14 mouse cellular contexts compared by ENCODE assay signal in the genomic region with DNA sequence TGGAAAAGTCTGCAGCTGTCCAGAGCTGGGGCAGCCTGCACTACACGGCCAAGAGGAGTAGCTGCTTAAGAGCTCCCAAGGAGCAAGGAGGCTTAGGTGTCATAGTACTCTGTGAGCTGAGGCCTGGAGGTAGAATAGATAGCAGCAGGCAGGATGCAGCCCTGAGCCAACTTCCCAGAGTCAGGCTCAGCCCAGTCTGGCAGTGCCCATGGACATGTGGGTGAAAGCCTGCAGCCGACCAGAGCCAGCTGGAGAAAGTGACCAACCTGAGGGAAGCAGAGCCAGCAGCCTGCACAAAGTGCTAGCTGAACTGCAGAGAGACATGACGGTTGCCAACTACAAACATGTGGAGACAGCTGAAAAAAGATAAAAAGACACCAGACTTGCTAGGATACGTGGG. TPM values are rescaled to one million over a fixed set of nuclear protein-coding genes. Genes with fewer than 3 reads are reported as not detected.
DNase-seq lines count a peak whose midpoint lies in the region; ATAC-seq and TF ChIP-seq lines count a peak whose summit lies in the region.
"Had no signal": no experiment of that assay in that cellular context is flagged by ENCODE, and none has a peak within 500 bp of the region (broad histone marks: within the 10 kb centered on the region; RNA-seq: fewer than 3 reads in every experiment).

No protein-coding gene starts in this region.

- no peaks in the 10 kb centered on the region for H3K4me1 ChIP-seq in kidney, embryonic 14.5 days (ENCODE audit: control insufficient read depth, insufficient read depth, low read length)
- H3K4me1 ChIP-seq in cerebellum, adult 2 months (ENCODE audit: control insufficient read depth, insufficient read depth, low read length): no peaks in the 10 kb centered on the region
- peaks cover 39% of the 10 kb centered on the region for H3K4me1 ChIP-seq in liver, embryonic 16.5 days (ENCODE audit: control insufficient read depth, low read depth, low read length)
- H3K4me1 ChIP-seq: hindbrain, embryonic 10.5 days; neural tube, embryonic 12.5 days had no signal

- no peaks in the 10 kb centered on the region for H3K36me3 ChIP-seq in kidney, embryonic 14.5 days (ENCODE audit: control insufficient read depth, insufficient read depth, low read length)
- H3K36me3 ChIP-seq in liver, embryonic 16.5 days (ENCODE audit: control insufficient read depth, insufficient read depth): no peaks in the 10 kb centered on the region
- H3K36me3 ChIP-seq: hindbrain, embryonic 10.5 days; neural tube, embryonic 12.5 days had no signal

- no peak overlapping the region for H3K9ac ChIP-seq in kidney, embryonic 14.5 days (ENCODE audit: low read depth, low read length)
- no peak overlapping the region for H3K9ac ChIP-seq in liver, embryonic 16.5 days (ENCODE audit: low read depth, low read length)
- H3K9ac ChIP-seq: neural tube, embryonic 12.5 days had no signal

- 0 out of 2 replicates have a peak, but pooled peaks cover 6% of the 10 kb centered on the region for H3K27me3 ChIP-seq in kidney, embryonic 14.5 days (ENCODE audit: control insufficient read depth, insufficient read depth, low read length)
- no peaks in the 10 kb centered on the region for H3K27me3 ChIP-seq in cerebellum, adult 2 months (ENCODE audit: control insufficient read depth, insufficient read depth, low read length)
- no peaks in the 10 kb centered on the region for H3K27me3 ChIP-seq in liver, embryonic 16.5 days (ENCODE audit: control insufficient read depth, insufficient read depth, low read depth, low read length)
- H3K27me3 ChIP-seq: neural tube, embryonic 12.5 days had no signal

- no peak for TF ChIP-seq POLR2A in cerebellum, adult 2 months (IDR thresholded peaks at IDR 0.05; ENCODE audit: borderline replicate concordance, insufficient read depth, low read length)

- no peak overlapping the region for H3K4me2 ChIP-seq in kidney, embryonic 14.5 days (replicated peaks; ENCODE audit: low read depth, low read length)
- no peak overlapping the region for H3K4me2 ChIP-seq in liver, embryonic 16.5 days (ENCODE audit: low read depth, low read length)
- H3K4me2 ChIP-seq: neural tube, embryonic 12.5 days had no signal

- 68% methylated on average over 4 of the region's 4 CpGs for WGBS in kidney, embryonic 14.5 days
- 20% methylated on average over 4 of the region's 4 CpGs for WGBS in cerebellum, adult 2 months
- WGBS in liver, embryonic 16.5 days (ENCODE audit: insufficient replicate concordance): 55% methylated on average over 4 of the region's 4 CpGs

- peak; percentile 7 for DNase-seq in kidney, postnatal 10 days
- DNase-seq in cerebellum, adult 2 months: peak; percentile 64 to 81
- DNase-seq in gastrocnemius, postnatal 10 days: peak; percentile 47
- no peak for DNase-seq in embryo, embryonic 11 days
- DNase-seq in kidney, adult 11 months: no peak
- DNase-seq in natural killer cell, adult 2 months (ENCODE audit: low spot score in 2 of 2): no peak
- DNase-seq: right cerebral cortex, postnatal 4 days had no signal

- no peak overlapping the region for H3K27ac ChIP-seq in kidney, embryonic 14.5 days (ENCODE audit: low read depth, low read length)
- H3K27ac ChIP-seq in cerebellum, adult 2 months (ENCODE audit: insufficient read depth, low read length): no peak overlapping the region
- H3K27ac ChIP-seq in liver, embryonic 16.5 days (ENCODE audit: low read length): peak overlapping the region; percentile 31
- H3K27ac ChIP-seq: hindbrain, embryonic 10.5 days; left cerebral cortex, adult 2 months; macrophage; neural tube, embryonic 12.5 days had no signal

- ATAC-seq in kidney, embryonic 14.5 days (ENCODE audit: low FRiP score, low TSS enrichment): no peak
- ATAC-seq in liver, embryonic 16.5 days (ENCODE audit: low read depth): no peak

- no peak overlapping the region for H3K4me3 ChIP-seq in kidney, embryonic 14.5 days (ENCODE audit: low read length)
- H3K4me3 ChIP-seq in cerebellum, adult 2 months (replicated peaks; ENCODE audit: insufficient read depth, low read depth, low read length): no peak overlapping the region
- no peak overlapping the region for H3K4me3 ChIP-seq in liver, embryonic 16.5 days (ENCODE audit: low read depth, low read length)
- H3K4me3 ChIP-seq: hindbrain, embryonic 10.5 days; left cerebral cortex, adult 2 months; neural tube, embryonic 12.5 days had no signal

- no peaks in the 10 kb centered on the region for H3K9me3 ChIP-seq in kidney, embryonic 14.5 days (ENCODE audit: control insufficient read depth, low read length)
- H3K9me3 ChIP-seq in liver, embryonic 16.5 days (replicated peaks; ENCODE audit: control insufficient read depth, low read length): no peaks in the 10 kb centered on the region
- H3K9me3 ChIP-seq: hindbrain, embryonic 10.5 days; neural tube, embryonic 12.5 days had no signal

- no peak for TF ChIP-seq CTCF in cerebellum, adult 2 months (IDR thresholded peaks at IDR 0.05; ENCODE audit: borderline replicate concordance, insufficient read depth, low read depth, low read length)

RNA-seq across cellular contexts. Expression of a gene that starts 6.9 kb away (rescaled TPM):
- polyA plus RNA-seq in kidney, embryonic 14.5 days (2014; fragmentation: Nextera tagmentation; extraction: Ambion mirVana): 134 and 141 TPM in 2 replicates
- 1.6 and 2.1 TPM in 2 replicates for polyA plus RNA-seq in cerebellum, adult 2 months (2012; rRNA removed)
- total RNA-seq in gastrocnemius, postnatal 10 days (2021): 10 to 100 TPM in 1 of 2 experiments, 1 to 10 TPM in 1; 9.4 to 10.0 TPM
- 63.5 and 64.4 TPM in 2 replicates for polyA plus RNA-seq in liver, embryonic 16.5 days (2015; fragmentation: Nextera tagmentation; extraction: Ambion mirVana)

RNA-seq across cellular contexts. Expression of a gene that starts 27.3 kb away (rescaled TPM):
- 0.05 TPM in 1 of 2 replicates, not detected in the other for polyA plus RNA-seq in kidney, embryonic 14.5 days (2014; fragmentation: Nextera tagmentation; extraction: Ambion mirVana)
- 212 and 227 TPM in 2 replicates for polyA plus RNA-seq in cerebellum, adult 2 months (2012; rRNA removed)
- under 1 TPM; 0.34 to 0.35 TPM for total RNA-seq in gastrocnemius, postnatal 10 days (2021)
- polyA plus RNA-seq in liver, embryonic 16.5 days (2015; fragmentation: Nextera tagmentation; extraction: Ambion mirVana): 0.19 TPM in 2 replicates
- polyA plus RNA-seq: macrophage had no signal

RNA-seq across cellular contexts. Expression of a gene that starts 34.3 kb away (rescaled TPM):
- polyA plus RNA-seq in kidney, embryonic 14.5 days (2014; fragmentation: Nextera tagmentation; extraction: Ambion mirVana): not detected in 2 replicates
- polyA plus RNA-seq in cerebellum, adult 2 months (2012; rRNA removed): not detected in 2 replicates
- total RNA-seq in gastrocnemius, postnatal 10 days (2021): not detected
- 0.85 TPM in 1 of 2 replicates, not detected in the other for polyA plus RNA-seq in liver, embryonic 16.5 days (2015; fragmentation: Nextera tagmentation; extraction: Ambion mirVana)
- total RNA-seq: left cerebral cortex, adult 2 months had no signal
- polyA plus RNA-seq: forebrain, embryonic 11.5 days; hindbrain, embryonic 10.5 days; macrophage; neural tube, embryonic 12.5 days had no signal

RNA-seq across cellular contexts. Expression of a gene that starts 44.4 kb away (rescaled TPM):
- 0.34 and 0.68 TPM in 2 replicates for polyA plus RNA-seq in kidney, embryonic 14.5 days (2014; fragmentation: Nextera tagmentation; extraction: Ambion mirVana)
- 8.3 and 8.5 TPM in 2 replicates for polyA plus RNA-seq in cerebellum, adult 2 months (2012; rRNA removed)
- total RNA-seq in gastrocnemius, postnatal 10 days (2021): 1 to 10 TPM; 5.7 to 8.5 TPM
- 0.26 and 0.37 TPM in 2 replicates for polyA plus RNA-seq in liver, embryonic 16.5 days (2015; fragmentation: Nextera tagmentation; extraction: Ambion mirVana)

RNA-seq across cellular contexts. Expression of a gene that starts 54.9 kb away (rescaled TPM):
- 55.8 and 63.1 TPM in 2 replicates for polyA plus RNA-seq in kidney, embryonic 14.5 days (2014; fragmentation: Nextera tagmentation; extraction: Ambion mirVana)
- 128 and 134 TPM in 2 replicates for polyA plus RNA-seq in cerebellum, adult 2 months (2012; rRNA removed)
- 10 to 100 TPM; 57.9 to 75.4 TPM for total RNA-seq in gastrocnemius, postnatal 10 days (2021)
- 45.3 and 50.3 TPM in 2 replicates for polyA plus RNA-seq in liver, embryonic 16.5 days (2015; fragmentation: Nextera tagmentation; extraction: Ambion mirVana)

Comparison
In these comparisons a context has a peak if more than half of its experiments do, and no peak if none do; other contexts are left out.
1. DNase-seq: peak in kidney, postnatal 10 days (single experiment), cerebellum, adult 2 months (2 of 2) and gastrocnemius, postnatal 10 days (single experiment); none in embryo, embryonic 11 days (single experiment), kidney, adult 11 months (single experiment) and natural killer cell, adult 2 months (0 of 2).
2. RNA of a gene that starts 6.9 kb away (polyA plus RNA-seq): 134 to 141 TPM in kidney, embryonic 14.5 days and 63.5 to 64.4 TPM in liver, embryonic 16.5 days; 1.6 to 2.1 TPM in cerebellum, adult 2 months; every median in the first group is over 10 times any median in the second.
3. RNA of a gene that starts 27.3 kb away (polyA plus RNA-seq): 212 to 227 TPM in cerebellum, adult 2 months; 0.19 TPM in liver, embryonic 16.5 days and 0.05 TPM in kidney, embryonic 14.5 days; every median in the first group is over 100 times any median in the second.